30 mouse cellular contexts compared by ENCODE assay signal in the genomic region with DNA sequence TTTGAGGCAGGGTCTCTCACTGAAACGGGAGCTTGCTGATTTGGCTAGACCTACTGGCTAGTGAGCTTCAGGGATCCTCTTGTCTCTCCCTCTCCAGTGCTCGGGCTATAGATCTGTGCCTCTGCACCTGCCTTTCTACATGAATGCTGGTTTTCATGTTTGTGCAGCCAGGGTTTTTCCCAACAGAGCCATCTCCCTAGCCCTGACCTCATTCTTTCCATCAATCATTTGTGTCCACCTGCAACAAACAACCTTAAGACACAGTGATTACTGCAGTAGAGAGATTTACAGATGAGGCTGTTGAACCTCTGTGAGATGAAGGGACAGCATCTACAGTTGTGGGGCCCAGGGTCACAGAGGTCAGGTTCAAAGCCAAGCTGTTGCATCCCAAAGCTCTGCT. TPM values are rescaled to one million over a fixed set of nuclear protein-coding genes. Genes with fewer than 3 reads are reported as not detected.
"Had no signal": no experiment of that assay in that cellular context is flagged by ENCODE, and none has a peak within 500 bp of the region (broad histone marks: within the 10 kb centered on the region; RNA-seq: fewer than 3 reads in every experiment).

No protein-coding gene starts in this region.

- H3K9ac ChIP-seq: hindbrain, embryonic 12.5 days; hindbrain, embryonic 14.5 days; intestine, embryonic 15.5 days; kidney, embryonic 15.5 days; limb, embryonic 13.5 days; limb, embryonic 15.5 days; liver, embryonic 12.5 days; liver, embryonic 14.5 days had no signal

- H3K27me3 ChIP-seq: intestine, embryonic 15.5 days; kidney, embryonic 15.5 days; limb, embryonic 13.5 days; limb, embryonic 15.5 days; liver, embryonic 12.5 days had no signal

- H3K36me3 ChIP-seq: hindbrain, embryonic 10.5 days; hindbrain, embryonic 12.5 days; intestine, embryonic 15.5 days; kidney, embryonic 15.5 days; limb, embryonic 13.5 days; limb, embryonic 15.5 days; liver, embryonic 12.5 days had no signal

- H3K4me2 ChIP-seq: hindbrain, embryonic 12.5 days; hindbrain, embryonic 14.5 days; intestine, embryonic 15.5 days; kidney, embryonic 15.5 days; limb, embryonic 13.5 days; limb, embryonic 15.5 days; liver, embryonic 12.5 days had no signal

- H3K27ac ChIP-seq: gastrocnemius, adult 2 months; hindbrain, embryonic 10.5 days; hindbrain, embryonic 12.5 days; hindbrain, embryonic 14.5 days; intestine, embryonic 15.5 days; kidney, embryonic 15.5 days; kidney, postnatal 0 days; limb, embryonic 13.5 days; limb, embryonic 15.5 days; liver, embryonic 12.5 days; liver, embryonic 14.5 days had no signal

- ATAC-seq: forebrain, embryonic 16.5 days; hindbrain, embryonic 16.5 days; inflammation-experienced regulatory T-cells, adult 6 months; intestine, embryonic 15.5 days; intestine, postnatal 0 days; liver, embryonic 12.5 days had no signal

- H3K4me1 ChIP-seq: intestine, embryonic 15.5 days; kidney, embryonic 15.5 days; limb, embryonic 15.5 days; liver, embryonic 12.5 days had no signal

- DNase-seq: gastrocnemius, adult 2 months; gastrocnemius, postnatal 10 days; gastrocnemius, postnatal 25 days; heart, postnatal 36 days; kidney, adult 18-20 months; kidney, adult 9 months; kidney, postnatal 14 days; kidney, postnatal 36 days; layer of hippocampus, adult 9-11 months; layer of hippocampus, postnatal 36 days; left cerebral cortex, postnatal 4 days; lung, adult 18-20 months had no signal

- H3K4me3 ChIP-seq: gastrocnemius, adult 2 months; hindbrain, embryonic 10.5 days; hindbrain, embryonic 12.5 days; intestine, embryonic 15.5 days; kidney, embryonic 15.5 days; limb, embryonic 13.5 days; limb, embryonic 15.5 days; liver, embryonic 12.5 days had no signal

- H3K9me3 ChIP-seq: hindbrain, embryonic 10.5 days; hindbrain, embryonic 12.5 days; intestine, embryonic 15.5 days; kidney, embryonic 15.5 days; limb, embryonic 13.5 days; limb, embryonic 15.5 days; liver, embryonic 12.5 days had no signal

RNA-seq across cellular contexts. Expression of a gene that starts 51.0 kb away (rescaled TPM):
- total RNA-seq: granulocyte monocyte progenitor cell, adult 5-6 weeks had no signal

RNA-seq across cellular contexts. Expression of a gene that starts 54.1 kb away (rescaled TPM):
- total RNA-seq: gastrocnemius, postnatal 25 days; granulocyte monocyte progenitor cell, adult 5-6 weeks; heart, postnatal 36 days had no signal
- polyA plus RNA-seq: forebrain, embryonic 16.5 days; hindbrain, embryonic 10.5 days; hindbrain, embryonic 12.5 days; inflammation-experienced regulatory T-cells, adult 6 months; intestine, embryonic 15.5 days; intestine, postnatal 0 days; kidney, embryonic 15.5 days; kidney, postnatal 0 days; large intestine, adult 2 months; liver, adult 2 months; liver, embryonic 12.5 days; liver, embryonic 14.5 days; liver, embryonic 16.5 days had no signal

RNA-seq across cellular contexts. Expression of a gene that starts 56.0 kb away (rescaled TPM):
- total RNA-seq: granulocyte monocyte progenitor cell, adult 5-6 weeks had no signal
